Mouse (Mus musculus) layer of hippocampus, adult 9-11 months (tissue): ENCODE measurements around the gene Ikzf1.

ENCODE experiments used
- DNase-seq: peaks from one replicate; pipeline ENCODE4 v3.0.0; 2022

Gene Ikzf1

DNA sequence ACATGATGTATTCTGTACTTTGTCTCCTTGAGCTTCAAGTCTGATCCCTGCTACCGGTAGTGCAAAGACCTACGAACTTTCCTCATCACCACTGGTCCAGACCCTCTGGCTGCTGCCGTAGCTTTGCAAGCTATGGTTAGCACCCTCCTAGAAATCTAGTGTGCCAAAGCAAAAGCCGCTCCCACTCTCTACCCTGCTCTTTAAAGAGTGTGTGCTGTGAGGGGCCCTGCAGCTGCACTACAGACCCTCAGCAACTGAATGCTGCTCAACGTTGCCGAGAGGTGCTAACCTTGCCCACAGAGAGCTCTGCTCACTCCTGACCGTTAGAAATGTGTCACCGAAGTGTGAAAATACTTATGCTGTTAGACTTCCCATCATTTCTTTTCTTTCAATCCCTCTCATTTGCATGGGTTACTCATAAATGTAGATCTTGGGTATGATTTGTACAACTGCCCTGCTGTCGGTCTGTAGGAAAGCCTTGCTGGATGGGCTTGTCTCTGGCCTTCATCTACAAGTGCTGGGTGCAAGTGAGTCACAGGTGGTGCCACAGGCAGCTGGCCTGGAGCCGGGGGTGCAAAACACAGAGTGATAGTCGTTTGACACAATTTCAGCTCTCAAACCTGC lies 40.6 kb downstream of the Ikzf1 start:
- DNase-seq, result no peak

GRCm38 (mm10) chr11:11725876-11726525 lies 41.2 kb downstream of the Ikzf1 start:
- DNase-seq, result no peak

- no peak for DNase-seq
Observed at GRCm38 (mm10) chr11:11726807-11727276, 42.0 kb downstream of the Ikzf1 start.

GRCm38 (mm10) chr11:11727936-11728556 lies 43.2 kb downstream of the Ikzf1 start:
- DNase-seq, result no peak

- no peak for DNase-seq
Observed at GRCm38 (mm10) chr11:11729216-11729615, 44.4 kb downstream of the Ikzf1 start.

DNA sequence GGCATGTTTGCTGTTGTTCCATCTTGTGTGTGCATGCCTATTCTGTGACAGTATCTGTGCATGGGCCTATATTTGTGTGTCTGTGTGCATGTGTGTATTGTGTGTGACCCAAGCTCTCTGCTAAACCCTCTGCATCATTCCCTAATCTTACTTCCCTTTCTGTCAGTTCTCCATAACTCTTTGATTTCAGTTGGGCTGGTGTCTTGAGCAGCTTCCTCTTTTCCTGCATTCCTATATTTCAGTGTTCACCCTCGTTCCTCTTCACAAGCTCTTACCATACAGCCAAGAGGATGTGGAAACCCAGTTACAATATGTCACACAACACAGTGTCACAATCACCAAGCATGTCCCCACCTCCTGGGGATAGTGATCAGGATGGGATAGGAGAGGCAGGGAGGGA lies 45.3 kb downstream of the Ikzf1 start:
- DNase-seq, result no peak

- DNase-seq, result no peak
Observed at GRCm38 (mm10) chr11:11731727-11732126, 46.9 kb downstream of the Ikzf1 start.

DNA sequence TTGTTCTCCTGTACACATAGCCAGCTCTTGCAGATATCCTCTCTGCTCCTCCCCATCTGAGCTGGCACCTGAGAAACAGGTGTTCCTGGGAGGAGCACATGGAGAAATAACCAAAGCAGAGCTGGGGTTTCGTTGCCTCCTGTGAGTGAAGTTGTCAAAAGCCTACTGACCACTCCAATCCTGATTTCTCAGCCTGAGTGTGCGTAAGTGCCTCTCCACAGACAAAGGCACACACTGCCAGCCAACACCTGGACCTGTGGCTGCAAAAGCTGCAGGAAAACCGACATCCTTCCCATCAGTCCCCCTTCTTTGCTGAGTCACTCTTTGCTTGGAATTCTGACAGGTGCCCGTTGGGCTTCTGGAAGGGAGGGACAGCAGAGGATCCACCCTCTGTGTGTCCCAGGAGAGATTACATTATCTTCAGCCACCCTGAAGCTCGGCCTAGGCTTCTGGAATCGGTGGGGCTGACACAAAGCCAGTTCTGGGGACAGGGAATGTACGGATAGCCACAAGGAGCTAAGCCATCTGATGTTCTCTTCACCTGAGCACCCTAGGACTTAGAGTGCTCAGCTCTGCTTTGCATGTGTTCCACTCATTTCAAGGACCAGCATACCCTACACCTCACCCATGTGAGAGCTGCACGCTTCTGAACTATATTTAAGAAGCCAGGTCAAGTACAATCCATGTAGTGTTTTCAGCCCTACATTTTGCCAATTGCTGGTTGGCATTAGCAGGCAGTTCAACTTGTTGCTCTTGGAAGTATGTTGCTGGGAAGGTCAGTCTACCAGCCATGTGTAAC lies 48.4 kb downstream of the Ikzf1 start:
- no peak for DNase-seq

GRCm38 (mm10) chr11:11735155-11735554 lies 50.4 kb downstream of the Ikzf1 start:
- DNase-seq, result no peak

DNA sequence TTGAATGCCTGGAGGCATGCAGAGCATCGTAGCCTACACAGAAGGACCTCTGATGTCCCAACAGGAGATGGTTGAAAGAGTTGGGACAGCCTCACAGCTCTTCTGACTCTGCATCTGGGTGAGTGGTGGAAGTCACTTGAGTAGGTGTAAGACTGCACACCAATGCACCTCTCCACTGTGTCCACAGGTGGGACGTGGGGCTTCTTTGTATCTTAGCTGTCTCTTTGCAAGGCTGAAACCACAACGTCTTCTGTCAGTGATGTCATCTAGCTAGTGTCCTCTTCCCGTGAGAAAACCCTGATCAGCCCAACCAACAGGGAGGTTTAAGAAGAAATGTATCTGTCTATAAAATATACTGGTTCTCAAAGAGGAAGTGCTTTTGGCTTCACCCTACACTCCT lies 52.1 kb downstream of the Ikzf1 start:
- no peak for DNase-seq

DNA sequence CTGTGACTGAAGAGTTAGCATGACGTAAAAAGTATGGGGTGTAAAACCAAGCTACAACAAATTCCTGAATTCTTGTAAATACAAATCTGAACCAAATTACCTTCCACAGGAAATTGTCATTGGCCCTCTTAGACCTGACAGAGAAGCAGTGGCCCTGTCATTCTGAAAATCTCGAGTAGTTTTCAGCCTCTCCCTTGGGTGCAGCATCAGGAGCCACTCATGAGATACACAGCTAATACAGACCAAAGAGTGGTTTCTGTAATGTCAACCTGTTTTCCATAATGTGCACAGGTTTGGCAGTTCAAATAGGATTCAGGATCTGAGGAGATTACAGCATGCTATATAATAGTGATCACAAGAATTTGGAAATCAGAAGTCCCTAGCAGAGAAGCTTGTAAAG lies 52.8 kb downstream of the Ikzf1 start:
- no peak for DNase-seq

DNA sequence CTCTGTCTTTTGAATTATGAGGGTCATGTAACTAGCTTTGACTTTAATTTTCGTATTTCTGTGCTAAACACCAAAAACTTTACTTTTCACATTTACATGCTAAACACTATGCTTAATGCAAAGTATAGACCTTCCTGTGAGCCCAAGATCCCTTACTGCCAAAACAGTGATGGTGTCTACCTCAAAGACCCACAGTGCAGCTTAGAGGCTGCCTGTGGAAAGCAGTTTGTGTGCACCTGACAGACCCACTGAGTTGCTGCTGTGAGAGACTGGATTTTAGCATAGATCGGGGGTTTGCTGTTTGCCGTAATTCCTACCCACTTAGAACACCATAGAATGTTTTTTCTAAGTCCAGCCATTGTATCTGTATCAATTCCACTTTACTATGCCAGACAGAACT lies 54.3 kb downstream of the Ikzf1 start:
- no peak for DNase-seq

DNA sequence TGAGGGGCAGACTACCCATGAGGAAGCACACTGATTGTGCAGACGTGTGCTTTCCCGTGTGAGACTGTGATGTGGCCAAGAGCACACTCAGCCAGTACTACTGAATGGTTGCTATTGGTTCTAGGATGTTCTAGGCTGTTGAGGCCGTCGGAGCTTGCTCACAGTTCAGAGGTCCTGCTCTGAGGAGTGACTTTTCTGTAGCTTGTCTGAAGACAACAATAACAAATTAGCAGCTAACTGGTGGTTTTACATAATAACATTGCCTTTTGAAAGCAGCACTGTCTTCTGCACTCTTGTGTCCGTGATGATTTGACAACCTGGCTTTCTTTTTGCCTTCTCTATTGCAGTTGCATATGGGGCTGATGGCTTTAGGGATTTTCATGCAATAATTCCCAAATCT lies 55.8 kb downstream of the Ikzf1 start:
- no peak for DNase-seq

- DNase-seq, result no peak
Observed at GRCm38 (mm10) chr11:11741574-11741973, 56.8 kb downstream of the Ikzf1 start.

- DNase-seq, result no peak
Observed at GRCm38 (mm10) chr11:11742626-11743025, 57.8 kb downstream of the Ikzf1 start.

DNA sequence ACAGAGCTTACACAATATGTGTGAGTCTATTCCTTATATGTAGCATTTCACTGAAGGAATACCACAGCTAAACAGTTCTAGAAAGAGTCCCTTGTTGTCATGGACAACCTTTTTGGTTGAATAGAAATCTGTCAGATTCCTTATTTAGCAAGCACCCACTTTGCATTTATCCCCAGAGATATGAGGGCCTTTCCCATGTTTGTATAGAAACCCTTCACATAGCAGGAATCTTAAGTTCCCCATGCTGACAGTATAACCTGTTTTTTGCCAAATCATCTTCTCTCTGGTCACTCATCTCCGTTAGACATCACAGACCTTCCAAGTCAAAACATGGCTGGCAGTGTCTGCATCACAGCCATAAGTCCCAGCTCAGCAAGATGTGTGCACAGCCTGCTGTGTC lies 59.4 kb downstream of the Ikzf1 start:
- no peak for DNase-seq

DNA sequence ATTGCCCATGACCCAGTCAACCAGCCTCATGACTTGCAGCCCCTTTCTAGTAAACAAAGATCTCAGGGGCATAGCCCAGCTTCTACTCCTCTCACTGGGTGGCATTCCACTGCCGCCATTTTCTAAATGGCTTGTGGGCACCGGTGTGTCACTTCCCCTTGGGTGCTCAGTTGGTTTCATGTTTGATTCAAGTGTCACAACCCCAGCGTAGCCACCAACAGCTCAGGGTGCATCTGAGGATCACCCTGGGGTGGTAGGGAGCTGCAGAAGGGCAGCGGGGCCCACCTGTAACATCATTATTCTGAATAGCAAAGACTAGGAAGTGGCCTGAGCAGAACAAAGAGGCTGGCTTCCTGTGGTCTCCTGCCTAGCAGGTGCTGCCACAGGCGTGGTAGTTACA lies 66.3 kb downstream of the Ikzf1 start:
- DNase-seq, result no peak

GRCm38 (mm10) chr11:11752859-11753258 lies 68.1 kb downstream of the Ikzf1 start:
- DNase-seq, result no peak

- no peak for DNase-seq
Observed at GRCm38 (mm10) chr11:11758121-11758520, 73.3 kb downstream of the Ikzf1 start.

- DNase-seq, result no peak
Observed at GRCm38 (mm10) chr11:11758883-11759282, 74.1 kb downstream of the Ikzf1 start.

GRCm38 (mm10) chr11:11763211-11763666 lies 78.4 kb downstream of the Ikzf1 start:
- no peak for DNase-seq

- no peak for DNase-seq
Observed at GRCm38 (mm10) chr11:11765414-11765813, 80.6 kb downstream of the Ikzf1 start.

DNA sequence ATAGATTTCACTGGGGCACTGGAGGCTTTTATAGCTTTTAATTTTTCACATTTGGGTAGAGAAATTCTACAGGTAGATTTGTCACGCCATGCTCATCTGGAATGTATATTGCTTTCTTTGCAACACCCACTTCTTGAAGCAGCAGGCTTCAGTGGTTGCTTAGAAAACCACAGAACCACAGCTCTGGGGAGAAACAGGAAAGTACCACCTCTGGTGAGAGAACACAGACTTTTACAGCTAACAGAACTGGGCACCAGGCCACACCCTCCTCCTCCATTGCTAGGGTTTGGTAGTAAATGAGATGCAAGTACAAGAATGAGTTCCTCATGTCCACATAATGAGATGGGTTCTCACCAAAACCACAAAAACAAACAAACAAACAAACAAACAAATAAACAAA lies 81.3 kb downstream of the Ikzf1 start:
- no peak for DNase-seq
